Mouse (Mus musculus): ENCODE results near the gene Emc10.

Emc10 gene

DNA sequence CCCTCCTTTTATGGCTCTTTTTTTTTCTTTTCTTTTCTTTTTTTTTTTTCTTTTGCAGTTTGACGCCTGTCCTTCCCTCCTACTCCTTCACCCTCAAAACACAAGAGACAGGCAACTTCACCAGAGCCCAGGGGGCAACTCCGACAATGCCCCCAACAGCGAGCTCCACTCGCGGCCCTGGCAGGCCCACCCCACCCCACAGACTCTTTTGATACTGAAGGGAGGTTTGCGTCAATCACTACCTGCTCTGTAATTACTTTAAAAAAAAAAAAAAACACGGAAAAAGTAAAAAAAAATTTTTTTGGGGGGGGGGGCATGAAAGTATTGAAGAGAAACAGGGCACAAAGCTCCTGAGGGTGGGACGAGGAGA is 33.3 kb downstream of the Emc10 start:
- peak in 1 of 2 experiments; percentile 2 for DNase-seq (ENCODE audit: low spot score in 2 of 2)

DNA sequence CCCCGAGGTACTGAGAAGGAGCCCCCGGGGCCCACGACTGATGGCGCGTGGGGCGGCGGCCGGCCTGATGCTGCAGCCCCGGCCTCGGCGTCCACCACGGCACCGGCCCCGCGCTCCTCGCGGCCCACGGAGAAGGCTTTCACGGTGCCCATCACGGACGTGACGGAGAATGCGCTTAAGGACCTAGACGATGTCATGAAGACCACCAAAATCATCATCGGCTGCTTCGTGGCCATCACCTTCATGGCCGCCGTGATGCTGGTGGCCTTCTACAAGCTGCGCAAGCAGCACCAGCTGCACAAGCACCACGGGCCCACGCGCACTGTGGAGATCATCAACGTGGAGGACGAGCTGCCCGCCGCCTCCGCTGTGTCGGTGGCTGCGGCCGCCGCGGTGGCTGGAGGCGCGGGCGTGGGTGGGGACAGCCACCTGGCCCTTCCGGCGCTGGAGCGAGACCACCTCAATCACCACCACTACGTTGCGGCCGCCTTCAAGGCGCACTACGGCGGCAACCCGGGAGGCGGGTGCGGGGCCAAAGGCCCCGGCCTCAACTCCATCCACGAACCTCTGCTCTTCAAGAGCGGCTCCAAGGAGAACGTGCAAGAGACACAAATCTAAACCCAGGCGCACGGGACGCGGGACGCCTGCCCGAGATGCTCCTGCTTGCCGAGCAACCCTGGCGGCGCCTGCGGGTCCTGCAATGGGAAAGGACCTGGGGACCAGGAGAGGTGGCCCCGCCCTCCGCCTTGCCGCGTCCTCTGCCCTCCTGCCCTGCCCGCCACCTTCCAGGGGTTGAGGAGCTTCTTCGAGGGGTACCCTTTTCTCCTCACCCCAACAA is 33.9 kb downstream of the Emc10 start:
- DNase-seq (ENCODE audit: low spot score in 2 of 2) = peak; percentile 9 to 41

- no peak for DNase-seq (ENCODE audit: low spot score in 2 of 2)
Measured at GRCm38 (mm10) chr7:44461503-44462217, 34.7 kb downstream of the Emc10 start.

DNA sequence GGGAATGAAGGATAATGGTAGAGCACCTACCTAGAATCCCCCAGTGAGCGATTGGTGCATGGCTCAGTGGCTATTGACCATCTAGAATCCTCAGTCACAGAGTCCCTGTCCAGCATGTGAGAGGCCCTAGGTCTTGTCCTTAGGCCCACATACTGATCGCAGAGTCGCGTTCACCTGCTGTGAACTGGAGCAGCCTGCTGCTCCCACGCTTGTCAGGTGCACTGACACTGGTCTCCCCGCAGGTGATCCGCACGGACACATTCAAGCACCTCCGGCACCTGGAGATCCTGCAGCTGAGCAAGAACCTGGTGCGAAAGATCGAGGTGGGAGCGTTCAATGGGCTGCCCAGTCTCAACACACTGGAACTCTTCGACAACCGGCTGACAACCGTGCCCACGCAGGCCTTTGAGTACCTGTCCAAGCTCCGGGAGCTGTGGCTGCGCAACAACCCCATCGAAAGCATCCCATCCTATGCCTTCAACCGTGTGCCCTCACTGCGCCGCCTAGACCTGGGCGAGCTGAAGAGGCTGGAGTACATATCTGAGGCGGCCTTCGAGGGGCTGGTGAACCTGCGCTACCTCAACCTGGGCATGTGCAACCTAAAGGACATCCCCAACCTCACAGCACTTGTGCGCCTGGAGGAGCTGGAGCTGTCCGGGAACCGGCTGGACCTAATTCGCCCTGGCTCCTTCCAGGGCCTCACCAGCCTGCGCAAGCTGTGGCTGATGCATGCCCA is 35.4 kb downstream of the Emc10 start:
- DNase-seq (ENCODE audit: low spot score in 2 of 2) = peak in 1 of 2 experiments; percentile 7

GRCm38 (mm10) chr7:44460067-44460466 is 36.3 kb downstream of the Emc10 start:
- DNase-seq (ENCODE audit: low spot score in 2 of 2) = no peak

- DNase-seq (ENCODE audit: low spot score in 2 of 2) = peak in 1 of 2 experiments; percentile 7
Measured at GRCm38 (mm10) chr7:44456302-44456701, 40.0 kb downstream of the Emc10 start.

DNA sequence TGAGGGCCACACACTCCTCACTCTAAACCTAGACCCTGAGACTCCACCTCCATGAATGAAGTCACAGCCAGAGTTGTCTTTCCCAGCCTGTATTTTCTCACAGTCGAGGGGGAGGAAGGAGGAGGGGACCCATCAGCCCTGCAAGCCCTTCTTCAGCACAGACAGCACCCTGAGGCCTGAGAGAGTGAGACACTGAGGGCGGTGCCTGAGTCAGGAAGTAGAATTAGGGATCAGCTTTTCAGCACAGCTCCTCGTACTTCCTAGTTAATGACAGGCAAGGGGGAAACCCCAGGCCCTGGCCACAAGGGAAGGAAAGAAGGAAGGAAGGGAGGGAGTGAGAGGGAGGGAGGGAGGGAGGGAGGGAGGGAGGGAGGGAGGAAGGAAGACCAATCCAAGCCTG is 43.1 kb downstream of the Emc10 start:
- no peak for DNase-seq (ENCODE audit: low spot score in 2 of 2)

DNA sequence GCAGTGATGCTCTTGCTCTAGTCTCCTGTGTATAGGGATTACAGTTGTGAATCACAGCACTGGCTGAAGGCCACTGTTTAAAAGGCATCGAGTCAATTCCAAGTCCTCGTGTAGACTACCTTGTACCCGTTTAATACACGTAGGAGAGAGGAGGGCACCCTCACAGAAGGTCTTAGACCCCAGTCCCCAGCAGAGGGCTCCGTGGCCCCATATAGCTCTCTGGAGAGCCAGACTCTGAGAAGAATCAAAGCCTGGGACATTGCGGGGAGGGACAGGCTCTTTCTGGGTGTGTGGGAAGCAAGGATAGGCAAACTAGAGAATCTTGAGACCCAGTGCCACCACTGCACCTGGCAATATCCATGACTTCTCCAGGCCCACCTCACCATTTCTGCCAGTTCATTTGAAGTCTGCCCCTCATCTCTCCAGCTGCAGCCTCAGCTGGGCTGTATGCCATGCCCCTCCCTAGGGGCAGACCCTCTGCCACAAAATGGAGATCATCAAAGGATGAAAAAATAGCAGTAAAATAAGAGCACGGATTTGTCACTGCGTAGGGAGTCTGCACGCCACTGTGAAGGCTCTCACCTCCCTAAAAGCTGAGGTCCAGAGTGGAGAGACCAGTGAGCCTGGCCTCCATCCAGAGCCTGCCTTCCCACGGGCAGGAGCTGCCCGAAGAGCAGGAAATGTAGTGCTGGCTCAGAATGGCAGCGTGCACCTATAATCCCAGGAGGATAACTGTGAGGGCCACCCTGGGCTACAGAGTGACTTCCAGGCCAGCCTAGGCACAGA is 50.1 kb downstream of the Emc10 start:
- DNase-seq (ENCODE audit: low spot score in 2 of 2) = no peak

DNA sequence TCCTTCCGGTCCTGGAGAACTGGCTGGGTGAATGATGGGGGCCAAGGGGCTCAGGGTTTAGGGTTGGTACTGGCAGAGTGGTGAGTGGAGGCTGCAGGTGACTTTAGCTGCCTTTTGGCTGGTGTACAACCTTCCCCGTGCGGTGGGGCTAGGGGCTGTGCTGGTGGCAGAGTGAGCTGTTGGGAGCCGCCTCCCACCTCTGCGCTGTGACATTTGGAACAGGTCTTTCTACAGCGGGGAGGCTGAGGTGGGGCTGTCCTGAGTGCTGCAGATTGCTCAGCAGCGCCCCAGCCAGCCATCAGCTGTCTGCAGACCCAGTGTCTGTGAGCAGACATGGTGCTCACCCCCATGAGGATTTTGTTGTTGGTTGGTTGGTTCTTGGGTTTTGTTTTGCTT is 50.8 kb downstream of the Emc10 start:
- DNase-seq (ENCODE audit: low spot score in 2 of 2) = no peak

DNA sequence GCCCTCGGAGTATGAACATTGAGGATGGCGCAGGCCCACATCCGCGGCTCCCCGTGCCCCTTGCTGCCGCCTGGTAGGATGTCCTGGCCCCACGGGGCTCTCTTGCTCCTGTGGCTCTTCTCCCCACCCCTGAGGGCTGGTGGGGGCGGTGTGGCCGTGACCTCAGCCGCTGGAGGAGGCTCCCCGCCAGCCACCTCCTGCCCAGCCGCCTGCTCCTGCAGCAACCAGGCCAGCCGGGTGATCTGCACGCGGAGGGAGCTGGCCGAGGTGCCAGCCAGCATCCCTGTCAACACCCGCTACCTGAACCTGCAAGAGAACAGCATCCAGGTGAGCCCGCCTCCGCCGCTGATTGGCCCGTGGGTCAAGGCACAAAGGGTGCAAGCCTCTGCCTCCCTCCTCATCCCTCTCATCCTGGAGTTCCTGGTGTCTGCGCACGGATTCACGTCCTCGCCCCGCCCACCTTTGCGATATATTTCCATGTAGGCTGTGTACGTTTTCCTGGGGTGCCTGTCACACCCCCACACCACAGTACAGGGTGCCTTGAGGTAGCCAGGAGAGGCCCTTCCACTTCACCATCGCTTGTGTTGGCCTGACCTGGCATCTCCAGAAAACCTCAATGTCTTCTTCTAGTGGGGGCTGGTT is 51.3 kb downstream of the Emc10 start:
- DNase-seq (ENCODE audit: low spot score in 2 of 2) = no peak

DNA sequence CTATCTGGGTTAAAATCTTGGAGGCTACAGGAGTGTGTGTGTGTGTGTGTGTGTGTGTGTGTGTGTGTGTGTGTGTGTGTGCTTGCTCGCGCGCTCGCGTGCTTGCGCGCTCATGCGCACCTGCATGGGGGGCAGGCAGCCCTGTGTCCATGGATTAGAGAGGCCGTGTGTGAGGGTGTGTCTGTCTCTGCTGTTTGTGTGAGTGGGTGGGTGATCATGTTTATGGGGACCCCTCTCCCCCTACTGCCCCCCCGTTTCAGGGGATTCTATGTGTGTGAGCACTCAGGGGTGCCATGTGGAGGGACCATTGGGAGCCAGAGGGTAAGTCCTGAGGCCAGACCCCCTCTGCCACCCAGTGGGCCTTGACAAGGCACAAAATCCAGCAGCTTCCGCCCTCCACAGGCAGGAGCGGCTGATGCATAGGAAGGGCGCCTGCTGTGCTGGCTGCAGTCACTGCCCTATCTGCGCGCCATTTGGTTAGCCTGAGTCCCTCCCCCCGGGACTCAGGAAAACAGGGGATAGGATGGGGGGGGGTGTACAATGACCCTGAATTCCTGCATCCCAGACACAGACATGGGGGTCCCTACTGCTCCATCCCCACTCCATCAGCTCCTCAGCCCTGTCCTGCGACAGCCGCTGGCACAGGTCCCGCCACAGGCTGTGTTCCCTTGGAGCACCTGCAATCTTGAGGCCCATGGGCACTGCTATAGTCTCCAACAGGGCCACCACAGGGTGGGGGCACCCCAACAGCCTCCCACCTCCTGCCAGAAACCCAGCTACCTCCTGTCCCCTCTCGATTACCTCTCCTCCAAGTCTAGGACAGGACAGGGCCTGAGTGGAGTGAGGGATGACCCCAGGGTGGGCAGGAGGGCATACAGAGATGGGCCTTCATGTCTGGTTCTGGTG is 52.8 kb downstream of the Emc10 start:
- no peak for DNase-seq (ENCODE audit: low spot score in 2 of 2)

GRCm38 (mm10) chr7:44442407-44442821 is 53.9 kb downstream of the Emc10 start:
- no peak for DNase-seq (ENCODE audit: low spot score in 2 of 2)

DNA sequence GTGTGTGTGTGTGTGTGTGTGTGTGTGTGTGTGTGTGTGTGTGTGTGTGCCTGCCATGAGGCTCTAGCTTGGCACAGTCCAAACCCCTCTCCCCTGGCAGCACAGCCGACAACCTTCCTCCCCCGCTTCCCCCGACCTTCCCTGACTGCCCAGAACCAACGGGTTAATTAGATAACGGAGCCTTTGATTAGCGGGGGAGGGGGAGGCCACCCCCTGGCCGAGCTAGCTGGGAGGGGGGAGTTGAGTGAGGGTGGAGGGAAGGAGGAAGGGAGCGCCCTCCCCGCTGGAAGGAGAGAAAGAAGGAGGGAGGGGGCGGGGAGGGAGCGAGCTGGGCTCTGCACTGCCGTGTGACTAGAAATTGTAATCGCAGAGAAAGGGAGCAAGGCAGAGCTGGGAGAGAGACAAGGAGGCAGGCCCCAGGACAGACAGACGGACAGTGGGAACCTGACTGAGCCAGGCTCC is 54.6 kb downstream of the Emc10 start:
- DNase-seq (ENCODE audit: low spot score in 2 of 2) = no peak

- no peak for DNase-seq (ENCODE audit: low spot score in 2 of 2)
Measured at GRCm38 (mm10) chr7:44441180-44441579, 55.1 kb downstream of the Emc10 start.

GRCm38 (mm10) chr7:44440479-44440878 is 55.9 kb downstream of the Emc10 start:
- no peak for DNase-seq (ENCODE audit: low spot score in 2 of 2)

All from spleen, postnatal 14 days (tissue).